Comparison of ENCODE assay signal across 14 mouse cellular contexts in the genomic region with DNA sequence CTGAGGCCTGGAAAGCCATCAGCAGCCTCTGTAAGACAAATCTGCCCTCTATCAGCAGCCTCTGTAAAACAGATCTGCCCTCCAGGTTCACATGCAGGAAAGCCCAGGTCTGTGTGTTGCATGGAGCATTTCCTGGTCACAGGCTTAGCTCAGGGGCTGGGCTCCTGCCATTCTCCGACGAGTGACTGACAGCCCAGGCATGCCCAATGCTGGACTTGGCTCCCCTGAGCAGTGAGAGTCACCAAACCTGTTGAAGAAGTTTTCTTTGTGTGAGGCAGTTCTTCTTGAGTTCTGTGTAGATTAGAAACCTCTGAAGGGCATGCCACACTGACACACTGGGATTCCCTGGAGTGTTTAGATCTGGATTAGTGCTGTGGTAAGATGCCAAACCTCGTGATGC. TPM values are rescaled to one million over a fixed set of nuclear protein-coding genes. Genes with fewer than 3 reads are reported as not detected.
DNase-seq lines count a peak whose midpoint lies in the region; ATAC-seq lines count a peak whose summit lies in the region.
"Had no signal": no experiment of that assay in that cellular context is flagged by ENCODE, and none has a peak within 500 bp of the region (broad histone marks: within the 10 kb centered on the region; RNA-seq: fewer than 3 reads in every experiment).

No protein-coding gene starts in this region.

- intact Hi-C loops in heart, postnatal 10 days (cut with DNase I), result no loop called here

- no peak for DNase-seq in heart, embryonic 10.5 days (ENCODE audit: low spot score)
- DNase-seq in heart, postnatal 10 days, result no peak
- DNase-seq in urinary bladder, adult 18-20 months (ENCODE audit: low spot score in 2 of 2), result peak; percentile 28 to 56
- DNase-seq in urinary bladder, postnatal 10 days (ENCODE audit: low spot score), result no peak
- peak; percentile 30 for DNase-seq in liver
- no peak for DNase-seq in ovary, postnatal 10 days (ENCODE audit: low spot score)
- DNase-seq in gastrocnemius, postnatal 4 days (ENCODE audit: low spot score in 2 of 2), result no peak
- DNase-seq: B cell, adult 2 months; embryo, embryonic 11 days; heart, postnatal 14 days had no signal

- WGBS in heart, embryonic 10.5 days, result 34% methylated on average over 3 of the region's 3 CpGs
- 36% methylated on average over 3 of the region's 3 CpGs for WGBS in stomach, embryonic 16.5 days

- peaks cover 34% of the 10 kb centered on the region for H3K4me1 ChIP-seq in heart, embryonic 10.5 days
- H3K4me1 ChIP-seq in stomach, embryonic 16.5 days (ENCODE audit: control insufficient read depth, insufficient read depth, low read length), result peaks cover 31% of the 10 kb centered on the region
- H3K4me1 ChIP-seq: neural tube, embryonic 15.5 days had no signal

- H3K9ac ChIP-seq in stomach, embryonic 16.5 days (ENCODE audit: low read length), result peak overlapping the region; percentile 51
- H3K9ac ChIP-seq: neural tube, embryonic 15.5 days had no signal

- H3K36me3 ChIP-seq in heart, embryonic 10.5 days, result no peaks in the 10 kb centered on the region
- H3K36me3 ChIP-seq in stomach, embryonic 16.5 days (ENCODE audit: control insufficient read depth, insufficient read depth, low read length), result no peaks in the 10 kb centered on the region
- H3K36me3 ChIP-seq: neural tube, embryonic 15.5 days had no signal

- no peaks in the 10 kb centered on the region for H3K9me3 ChIP-seq in heart, embryonic 10.5 days
- H3K9me3 ChIP-seq in stomach, embryonic 16.5 days (replicated peaks; ENCODE audit: control insufficient read depth, low read length), result no peaks in the 10 kb centered on the region
- H3K9me3 ChIP-seq: neural tube, embryonic 15.5 days had no signal

- H3K27me3 ChIP-seq in heart, embryonic 10.5 days (ENCODE audit: insufficient read depth, poor library complexity, severe bottlenecking), result no peaks in the 10 kb centered on the region
- no peaks in the 10 kb centered on the region for H3K27me3 ChIP-seq in stomach, embryonic 16.5 days (ENCODE audit: control insufficient read depth, insufficient read depth, low read length)
- H3K27me3 ChIP-seq: neural tube, embryonic 15.5 days had no signal

- H3K27ac ChIP-seq in heart, embryonic 10.5 days, result peak overlapping the region; percentile 67
- H3K27ac ChIP-seq in stomach, embryonic 16.5 days (ENCODE audit: low read length), result peak overlapping the region; percentile 89
- H3K27ac ChIP-seq: layer of hippocampus, adult 2 months; neural tube, embryonic 15.5 days had no signal

- peak; percentile 82 for ATAC-seq in stomach, embryonic 16.5 days (ENCODE audit: insufficient read depth, low FRiP score)

- H3K4me2 ChIP-seq in stomach, embryonic 16.5 days (ENCODE audit: low read depth, low read length), result no peak overlapping the region
- H3K4me2 ChIP-seq: neural tube, embryonic 15.5 days had no signal

- H3K4me3 ChIP-seq in heart, embryonic 10.5 days, result no peak overlapping the region
- no peak overlapping the region for H3K4me3 ChIP-seq in stomach, embryonic 16.5 days (replicated peaks; ENCODE audit: low read length)
- H3K4me3 ChIP-seq: layer of hippocampus, adult 2 months; megakaryocyte, embryonic 14.5 days; neural tube, embryonic 15.5 days had no signal

RNA-seq across cellular contexts. Expression of a gene that starts 57.3 kb away (rescaled TPM):
- 29.8 and 38.8 TPM in 2 replicates for polyA plus RNA-seq in heart, embryonic 10.5 days (2016; fragmentation: Nextera tagmentation; extraction: Ambion mirVana)
- 100 to 1,000 TPM; 101 to 112 TPM for total RNA-seq in heart, postnatal 10 days (2021)
- polyA plus RNA-seq in stomach, embryonic 16.5 days (2015; fragmentation: Nextera tagmentation; extraction: Ambion mirVana), result 43.2 and 44.8 TPM in 2 replicates
- total RNA-seq in gastrocnemius, postnatal 4 days (2021), result 10 to 100 TPM; 71.1 to 86.4 TPM

Comparison
In these comparisons a context has a peak if more than half of its experiments do, and no peak if none do; other contexts are left out.
1. DNase-seq: peak in urinary bladder, adult 18-20 months (2 of 2) and liver (single experiment); none in heart, embryonic 10.5 days (single experiment), heart, postnatal 10 days (0 of 2), urinary bladder, postnatal 10 days (single experiment), ovary, postnatal 10 days (single experiment) and gastrocnemius, postnatal 4 days (0 of 2).